Mouse (Mus musculus) hindbrain, postnatal 0 days (tissue): ENCODE measurements at regions not wholly inside any gene's neighbourhood (a gene's known extent, or its start where the extent isn't known, plus 50 kb on each side); places are given as distances from the start of the nearest gene placed in this dataset.

Source experiments
- ATAC-seq: fragments of 200-750 bp; cut with Nextera tagmentation; 2 replicates; pipeline ENCODE4 v1.8.0; 2017; ENCODE audit warnings: mild to moderate bottlenecking, moderate TSS enrichment, moderate library complexity
- DNase-seq: peaks from one replicate; pipeline ENCODE4 v3.0.0-alpha.2; 2015; ENCODE audit warnings: low spot score
- H3K27ac ChIP-seq: fragments of 300-500 bp; sonication (generic); 2 replicates; pipeline ENCODE4 v1.5.1; 2014; ENCODE audit warnings: mild to moderate bottlenecking
- H3K27me3 ChIP-seq: fragments of 300-500 bp; sonication (generic); 2 replicates; pipeline ENCODE4 v1.6.1; 2014; ENCODE audit warnings: low read length, mixed read lengths; ENCODE audit not compliant: insufficient read depth
- H3K36me3 ChIP-seq: fragments of 300-500 bp; sonication (generic); 2 replicates; pipeline ENCODE4 v1.6.1; 2014; ENCODE audit warnings: low read length, mixed read lengths; ENCODE audit not compliant: insufficient read depth
- H3K4me1 ChIP-seq: fragments of 300-500 bp; sonication (generic); 2 replicates; pipeline ENCODE4 v1.6.1; 2014; ENCODE audit warnings: antibody characterized with exemption, low read length, mixed read lengths; ENCODE audit not compliant: insufficient read depth
- H3K4me2 ChIP-seq: fragments of 300-500 bp; sonication (generic); 2 replicates; pipeline ENCODE4 v1.6.1; 2014; ENCODE audit warnings: low read depth, mild to moderate bottlenecking, low read length, moderate library complexity, mixed read lengths
- H3K4me3 ChIP-seq: fragments of 300-500 bp; sonication (generic); 2 replicates; pipeline ENCODE4 v1.5.1; 2014; ENCODE audit warnings: low read length
- H3K9ac ChIP-seq: fragments of 300-500 bp; sonication (generic); replicated peaks from 2 replicates; pipeline ENCODE4 v1.6.1; 2014; ENCODE audit warnings: mild to moderate bottlenecking, low read length, moderate library complexity, mixed read lengths
- H3K9me3 ChIP-seq: fragments of 300-500 bp; sonication (generic); 2 replicates; pipeline ENCODE4 v1.6.1; 2016; ENCODE audit warnings: low read length, mixed read lengths
- CTCF ChIP-seq: IDR thresholded peaks from 2 replicates; pipeline ENCODE4 v1.5.1; 2016; ENCODE audit warnings: antibody characterized with exemption, control low read depth, low read depth
- WGBS: fragments of 180-500 bp; shearing (Covaris S2); extraction: QIAGEN DNeasy Blood & Tissue Kit; methylation state at CpG from one replicate; pipeline ENCODE4 v1.1.7; 2014; 5-methylcytosine and 5-hydroxymethylcytosine counted together

GRCm38 (mm10) chr17:4563641-4564040 is 430.5 kb upstream of the Arid1b start:
- Histone ChIP-seq H3K27ac (no peak overlapping the region), H3K9me3 (no peaks in the 10 kb centered on the region), H3K4me1 (no peaks in the 10 kb centered on the region), H3K27me3 (no peaks in the 10 kb centered on the region), H3K4me3 (no peak overlapping the region), H3K36me3 (no peaks in the 10 kb centered on the region), H3K9ac (no peak overlapping the region), H3K4me2 (no peak overlapping the region)
- 52% methylated on average over 3 of the region's 3 CpGs for WGBS
- no peak for TF ChIP-seq CTCF
- no peak for ATAC-seq
- DNase-seq = peak; percentile 35

GRCm38 (mm10) chr17:4576883-4577282 is 417.2 kb upstream of the Arid1b start:
- no peak for DNase-seq
- Histone ChIP-seq H3K27me3 (no peaks in the 10 kb centered on the region), H3K9me3 (no peaks in the 10 kb centered on the region), H3K36me3 (no peaks in the 10 kb centered on the region), H3K4me3 (no peak overlapping the region), H3K4me2 (no peak overlapping the region), H3K9ac (no peak overlapping the region), H3K27ac (no peak overlapping the region), H3K4me1 (no peaks in the 10 kb centered on the region)
- ATAC-seq = no peak
- no peak for TF ChIP-seq CTCF
- 75% methylated on average over 5 of the region's 5 CpGs for WGBS

DNA sequence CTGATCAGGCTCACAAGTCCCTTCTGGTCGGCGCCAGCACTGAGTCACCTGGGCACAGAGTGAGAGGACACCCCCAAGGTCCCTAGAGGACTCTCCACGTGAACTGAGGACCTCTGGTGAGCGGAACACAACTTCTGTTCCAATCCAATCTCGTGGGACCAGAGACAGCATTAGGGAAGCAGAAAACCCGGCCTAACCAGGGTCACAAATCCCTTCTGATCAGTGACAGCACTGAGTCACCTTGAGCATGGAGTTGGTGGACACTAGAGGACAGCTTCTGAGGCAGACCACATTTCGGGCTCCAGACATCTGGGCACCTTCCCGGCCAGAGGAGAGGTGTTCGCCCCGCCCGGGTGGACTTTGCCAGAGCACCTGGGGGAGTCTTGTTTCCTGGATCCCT is 412.3 kb upstream of the Arid1b start:
- Histone ChIP-seq H3K9ac (no peak overlapping the region), H3K4me3 (no peak overlapping the region), H3K27me3 (no peaks in the 10 kb centered on the region), H3K36me3 (no peaks in the 10 kb centered on the region), H3K4me1 (no peaks in the 10 kb centered on the region), H3K27ac (no peak overlapping the region), H3K9me3 (no peaks in the 10 kb centered on the region), H3K4me2 (no peak overlapping the region)
- ATAC-seq (no peak), DNase-seq (no peak)
- WGBS = 89% methylated on average over 11 of the region's 11 CpGs
- TF ChIP-seq CTCF = no peak

- Histone ChIP-seq H3K4me2 (no peak overlapping the region), H3K9ac (no peak overlapping the region), H3K27me3 (no peaks in the 10 kb centered on the region), H3K4me3 (no peak overlapping the region), H3K27ac (no peak overlapping the region), H3K36me3 (no peaks in the 10 kb centered on the region), H3K9me3 (no peaks in the 10 kb centered on the region), H3K4me1 (no peaks in the 10 kb centered on the region)
- 84% methylated on average over 8 of the region's 8 CpGs for WGBS
- DNase-seq (no peak), ATAC-seq (no peak)
- TF ChIP-seq CTCF = no peak
Measured at GRCm38 (mm10) chr17:4610481-4610880, 383.7 kb upstream of the Arid1b start.

DNA sequence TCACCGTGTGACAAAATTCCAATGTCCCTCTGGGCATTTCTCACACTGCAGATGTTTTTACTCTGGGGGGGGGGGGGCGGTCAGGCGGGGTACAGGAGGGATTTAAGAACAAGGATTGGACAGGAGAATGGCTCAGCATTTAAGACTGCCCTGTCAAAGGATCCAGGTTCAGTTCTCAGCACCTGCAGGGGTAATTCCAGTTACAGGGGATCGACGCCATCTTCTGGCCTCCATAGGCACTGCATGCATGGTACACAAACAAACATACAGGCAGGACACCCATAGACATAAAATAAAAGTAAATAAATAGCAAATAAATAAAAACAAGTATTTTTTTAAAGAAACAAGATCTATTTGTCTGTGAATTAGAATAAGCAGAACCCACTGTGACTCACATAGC is 383.1 kb upstream of the Arid1b start:
- H3K4me2 ChIP-seq = no peak overlapping the region
- H3K4me3 ChIP-seq = no peak overlapping the region
- DNase-seq (no peak), ATAC-seq (no peak)
- H3K36me3 ChIP-seq = no peaks in the 10 kb centered on the region
- H3K9ac ChIP-seq = no peak overlapping the region
- 88% methylated on average over 5 of the region's 5 CpGs for WGBS
- H3K9me3 ChIP-seq = no peaks in the 10 kb centered on the region
- peak; percentile 29; the same call in 1 of the 2 replicates for TF ChIP-seq CTCF
- no peaks in the 10 kb centered on the region for H3K4me1 ChIP-seq
- no peaks in the 10 kb centered on the region for H3K27me3 ChIP-seq
- H3K27ac ChIP-seq = no peak overlapping the region

GRCm38 (mm10) chr17:4611711-4612110 is 382.4 kb upstream of the Arid1b start:
- TF ChIP-seq CTCF = no peak
- H3K4me1 ChIP-seq = no peaks in the 10 kb centered on the region
- no peak for ATAC-seq
- H3K4me2 ChIP-seq = no peak overlapping the region
- no peak overlapping the region for H3K27ac ChIP-seq
- no peak overlapping the region for H3K9ac ChIP-seq
- DNase-seq = no peak
- no peak overlapping the region for H3K4me3 ChIP-seq
- no peaks in the 10 kb centered on the region for H3K9me3 ChIP-seq
- 81% methylated on average over 2 of the region's 2 CpGs for WGBS
- H3K27me3 ChIP-seq = no peaks in the 10 kb centered on the region
- H3K36me3 ChIP-seq = no peaks in the 10 kb centered on the region

- no peak overlapping the region for H3K9ac ChIP-seq
- no peak for TF ChIP-seq CTCF
- no peak overlapping the region for H3K4me2 ChIP-seq
- no peaks in the 10 kb centered on the region for H3K4me1 ChIP-seq
- no peaks in the 10 kb centered on the region for H3K36me3 ChIP-seq
- no peaks in the 10 kb centered on the region for H3K27me3 ChIP-seq
- ATAC-seq (no peak), DNase-seq (no peak)
- no peak overlapping the region for H3K4me3 ChIP-seq
- 63% methylated on average over 10 of the region's 10 CpGs for WGBS
- H3K27ac ChIP-seq = no peak overlapping the region
- no peaks in the 10 kb centered on the region for H3K9me3 ChIP-seq
Measured at GRCm38 (mm10) chr17:4612136-4612535, 382.0 kb upstream of the Arid1b start.
